Mouse (Mus musculus): ENCODE measurements at regions not wholly inside any gene's neighbourhood (a gene's known extent, or its start where the extent isn't known, plus 50 kb on each side); places are given as distances from the start of the nearest gene placed in this dataset.

DNA sequence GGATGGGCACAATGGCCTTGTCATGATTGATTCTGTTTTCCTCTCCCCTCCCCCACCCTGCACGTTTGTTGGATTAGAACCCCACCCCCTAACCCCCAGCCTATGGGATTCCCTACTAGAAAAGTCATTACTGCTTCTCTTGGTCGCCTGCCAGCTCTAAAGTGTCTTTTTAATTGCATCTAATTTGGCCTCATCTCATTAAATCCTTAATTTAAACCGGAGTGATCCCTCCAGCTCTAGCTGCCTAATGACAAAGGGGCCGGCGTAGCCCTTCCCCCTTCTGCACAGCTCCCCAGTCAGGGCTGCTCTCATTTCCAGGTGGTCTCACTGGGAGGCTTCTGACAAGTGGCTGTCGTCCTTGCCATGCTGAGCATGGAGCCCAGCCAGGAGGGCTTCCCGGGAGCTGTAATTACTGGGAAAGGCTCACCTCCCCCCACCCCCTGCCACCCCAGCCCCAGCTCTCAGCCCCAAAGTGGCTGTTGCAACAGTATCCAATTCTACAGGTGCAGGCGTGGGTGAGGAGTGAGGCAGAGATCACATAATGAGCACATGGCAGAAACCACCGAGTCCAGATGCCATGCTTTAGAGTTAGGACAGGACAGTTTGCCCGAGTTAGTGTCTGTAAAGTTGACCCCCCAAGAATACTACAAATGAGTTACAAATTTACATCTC, 84.8 kb upstream of the Aldh1b1 start:
- ATAC-seq (replicated peaks; ENCODE audit: poor library complexity): no peak

DNA sequence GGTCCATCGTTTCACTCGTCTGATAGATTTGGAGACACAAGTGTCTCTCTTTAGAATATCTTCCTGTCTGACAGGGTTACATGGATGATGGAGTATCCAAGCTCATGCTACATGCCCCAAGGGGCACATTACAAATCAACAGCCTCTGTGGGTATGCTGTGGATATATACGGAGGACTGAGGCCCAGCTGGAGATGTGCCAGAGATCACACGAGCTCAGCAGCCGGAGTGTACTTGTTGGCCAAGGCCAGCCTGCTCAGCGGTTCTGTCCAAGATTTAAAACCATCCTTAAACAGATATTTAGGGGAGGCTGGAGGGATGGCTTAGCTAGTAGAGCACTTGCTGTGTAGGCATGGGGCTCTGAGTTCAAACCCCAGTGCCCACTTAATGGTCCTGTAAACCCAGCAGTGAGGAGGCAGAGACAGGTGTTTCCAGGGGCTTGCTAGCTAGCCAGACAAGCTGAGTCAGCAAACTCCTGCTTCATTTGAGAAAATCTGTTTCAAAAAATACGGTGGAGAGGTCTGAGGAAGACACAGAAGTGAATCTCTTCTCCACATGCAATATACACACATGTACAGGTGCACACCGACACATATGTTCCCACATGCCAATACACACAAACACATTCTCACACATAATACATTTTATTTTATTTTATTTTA, 85.6 kb upstream of the Aldh1b1 start:
- no peak for ATAC-seq (replicated peaks; ENCODE audit: poor library complexity)

GRCm38 (mm10) chr4:45703997-45704396, 94.8 kb upstream of the Aldh1b1 start:
- no peak for ATAC-seq (replicated peaks; ENCODE audit: poor library complexity)

DNA sequence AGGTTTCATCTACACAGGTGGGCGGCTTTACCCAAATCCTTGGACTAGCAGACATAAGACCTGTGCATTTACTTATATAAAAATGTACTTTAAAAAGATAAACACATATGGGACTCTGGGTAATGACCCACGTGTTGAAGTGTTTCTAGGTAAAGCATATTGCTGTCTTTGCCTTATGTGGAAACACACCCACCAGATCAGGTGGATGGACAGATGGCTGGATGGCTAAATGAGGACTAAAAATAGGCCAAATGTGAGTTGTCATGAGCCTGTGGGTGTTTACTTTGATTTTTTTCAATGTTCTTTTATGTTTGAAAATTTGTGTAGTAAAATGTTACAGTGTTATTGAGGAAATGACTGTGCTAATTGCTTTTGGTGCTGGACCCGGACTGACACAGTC, 99.2 kb upstream of the Aldh1b1 start:
- ATAC-seq (replicated peaks; ENCODE audit: poor library complexity): no peak

- no peak for ATAC-seq (replicated peaks; ENCODE audit: poor library complexity)
Measured at GRCm38 (mm10) chr4:45695239-45695638, 103.6 kb upstream of the Aldh1b1 start.

DNA sequence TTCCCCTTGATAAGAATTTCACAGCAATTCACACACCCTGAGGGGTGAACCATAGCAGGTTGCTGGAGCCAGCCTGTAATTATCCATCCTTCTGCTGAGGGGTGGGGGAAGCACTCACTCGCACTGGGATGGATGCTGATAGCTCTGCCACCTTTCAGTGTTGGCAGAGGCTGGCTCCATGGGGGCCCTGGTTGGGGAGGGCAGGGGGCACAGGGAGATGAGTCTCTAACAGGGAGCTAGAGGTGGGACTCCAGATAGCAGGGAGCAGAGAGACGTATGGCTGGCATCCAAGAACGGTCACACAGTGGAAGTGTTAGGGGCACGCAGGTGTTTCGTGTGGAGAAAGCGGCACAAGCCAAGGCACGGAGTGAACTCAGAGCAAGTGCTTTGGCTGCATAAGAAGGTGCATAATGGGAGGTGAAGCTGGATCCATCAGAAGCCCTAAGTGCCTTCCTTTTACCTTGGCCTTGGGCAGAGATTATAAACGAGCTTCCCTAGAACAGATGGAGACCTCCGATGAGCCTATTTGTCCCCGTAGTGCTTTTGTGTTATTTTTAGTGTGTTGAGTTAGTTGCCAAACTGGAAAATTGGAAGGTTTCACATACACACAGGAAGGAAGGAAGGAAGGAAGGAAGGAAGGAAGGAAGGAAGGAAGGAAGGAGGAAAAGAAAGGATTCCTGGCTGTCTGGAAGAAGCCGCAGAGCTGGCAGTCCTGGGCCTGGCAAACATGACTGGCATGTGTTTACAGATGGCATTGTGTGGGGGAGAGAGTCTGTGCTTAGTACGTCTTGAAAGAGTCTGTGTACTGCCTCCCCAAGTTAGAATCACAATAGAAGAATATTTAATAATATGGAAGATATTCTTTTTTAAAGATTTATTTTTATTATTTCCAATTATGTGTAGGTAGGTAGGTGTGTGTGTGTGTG, 108.6 kb upstream of the Aldh1b1 start:
- no peak for ATAC-seq (replicated peaks; ENCODE audit: poor library complexity)

DNA sequence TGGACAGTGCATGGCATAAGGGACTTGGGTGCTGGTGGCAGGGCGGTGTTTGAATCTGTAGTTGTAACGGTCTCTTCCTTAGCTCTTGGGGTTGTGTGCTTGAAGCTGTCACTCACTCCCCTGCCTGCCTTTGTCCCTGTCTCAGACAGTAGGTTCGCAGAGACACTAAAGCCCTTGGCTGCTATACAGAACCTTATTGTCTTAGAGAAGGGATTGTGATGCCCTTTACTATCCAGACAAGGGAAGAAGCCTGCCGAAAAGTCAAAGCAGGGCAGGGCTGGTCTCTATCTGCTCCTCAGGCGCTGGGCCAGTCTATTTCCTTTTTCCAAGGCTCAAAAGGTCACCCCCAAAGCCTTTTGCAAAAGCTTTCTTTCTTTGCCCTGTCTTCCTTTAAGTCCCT, 109.2 kb upstream of the Aldh1b1 start:
- ATAC-seq (replicated peaks; ENCODE audit: poor library complexity): no peak

- ATAC-seq (replicated peaks; ENCODE audit: poor library complexity): no peak; the same call in 1 of the 2 replicates
Measured at GRCm38 (mm10) chr4:45688233-45688632, 110.6 kb upstream of the Aldh1b1 start.

DNA sequence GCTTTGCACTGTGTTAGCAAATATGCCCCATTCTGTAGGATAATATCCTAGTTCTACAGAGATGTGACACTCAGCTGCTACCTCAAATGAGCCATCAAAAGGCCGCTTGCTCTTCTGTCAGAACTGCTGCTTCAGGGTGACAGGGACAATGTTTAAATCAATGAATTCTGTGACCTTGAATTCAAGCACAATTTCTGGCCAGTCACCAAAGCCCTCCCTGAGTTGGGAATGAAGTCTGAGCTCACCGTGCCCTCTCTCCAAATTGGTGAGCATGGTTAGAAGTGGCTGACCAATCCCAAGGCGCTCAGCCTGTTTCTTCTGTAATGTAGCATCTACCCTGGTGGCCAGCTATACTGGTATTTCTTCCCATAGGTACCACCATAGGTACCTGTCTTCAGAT, 113.8 kb upstream of the Aldh1b1 start:
- no peak for ATAC-seq (replicated peaks; ENCODE audit: poor library complexity)

GRCm38 (mm10) chr4:45683205-45683604, 115.6 kb upstream of the Aldh1b1 start:
- ATAC-seq (replicated peaks; ENCODE audit: poor library complexity): no peak

GRCm38 (mm10) chr4:45682746-45683145, 116.1 kb upstream of the Aldh1b1 start:
- no peak for ATAC-seq (replicated peaks; ENCODE audit: poor library complexity)

GRCm38 (mm10) chr4:45676137-45676536, 122.7 kb upstream of the Aldh1b1 start:
- no peak for ATAC-seq (replicated peaks; ENCODE audit: poor library complexity)

DNA sequence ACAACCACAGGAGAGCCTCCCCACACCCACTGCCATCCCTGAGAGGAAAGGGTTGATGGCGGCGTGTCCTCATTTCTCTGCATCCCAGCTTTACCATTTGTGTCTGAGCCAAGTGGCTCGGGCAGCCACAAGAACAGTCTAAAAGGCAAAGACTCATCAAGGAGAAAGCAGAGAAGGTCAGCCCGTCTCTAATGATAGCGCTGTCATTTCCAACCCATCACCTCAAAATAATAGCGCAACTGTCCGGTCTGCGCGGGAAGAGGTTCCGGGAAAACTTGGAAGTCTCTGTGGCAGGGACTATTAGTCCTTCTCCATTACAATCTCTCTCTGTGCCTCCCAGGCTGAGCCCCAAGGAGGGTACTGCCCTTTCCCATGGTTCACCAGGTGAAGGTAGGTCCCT, 124.5 kb upstream of the Aldh1b1 start:
- no peak for ATAC-seq (replicated peaks; ENCODE audit: poor library complexity)

DNA sequence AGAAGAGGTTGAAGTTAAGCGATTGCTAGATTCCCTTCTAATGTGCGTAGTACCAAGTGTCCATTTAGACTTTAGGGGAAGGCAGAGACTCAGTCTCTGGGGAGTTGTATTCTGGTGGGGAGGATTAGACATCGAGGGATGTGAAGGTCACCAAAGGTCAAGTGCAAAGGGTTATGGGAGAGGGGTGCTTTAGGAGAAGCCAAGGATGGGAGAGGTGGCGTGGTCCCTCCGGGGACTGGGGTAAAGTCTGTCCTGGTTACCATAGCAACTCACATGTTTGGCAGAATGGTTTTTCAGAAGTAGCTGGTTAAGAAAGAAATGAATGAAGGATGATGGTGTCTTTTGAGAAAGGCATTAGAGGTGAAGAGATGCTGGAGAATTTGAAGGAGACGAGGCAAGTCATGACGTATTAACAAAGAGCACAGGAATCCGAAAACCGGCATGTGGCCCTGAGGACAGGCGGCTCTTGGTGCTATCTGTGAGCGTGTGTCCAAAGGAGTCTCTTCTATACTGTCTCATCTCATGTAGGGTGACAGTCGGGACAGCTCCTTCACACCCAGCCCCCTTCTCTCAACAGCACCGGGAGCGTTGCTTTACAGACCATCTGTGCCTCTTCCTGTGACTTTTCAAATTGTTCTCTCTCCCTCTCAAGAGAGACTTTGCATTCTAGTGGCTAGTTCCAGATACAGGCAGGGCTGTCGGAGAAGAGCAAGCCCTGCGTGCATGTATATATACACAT, 125.6 kb upstream of the Aldh1b1 start:
- no peak for ATAC-seq (replicated peaks; ENCODE audit: poor library complexity)

- no peak for ATAC-seq (replicated peaks; ENCODE audit: poor library complexity)
Measured at GRCm38 (mm10) chr4:45672262-45673076, 126.4 kb upstream of the Aldh1b1 start.

GRCm38 (mm10) chr4:45664372-45664771, 132.1 kb upstream of the Shb start:
- ATAC-seq (replicated peaks; ENCODE audit: poor library complexity): no peak

DNA sequence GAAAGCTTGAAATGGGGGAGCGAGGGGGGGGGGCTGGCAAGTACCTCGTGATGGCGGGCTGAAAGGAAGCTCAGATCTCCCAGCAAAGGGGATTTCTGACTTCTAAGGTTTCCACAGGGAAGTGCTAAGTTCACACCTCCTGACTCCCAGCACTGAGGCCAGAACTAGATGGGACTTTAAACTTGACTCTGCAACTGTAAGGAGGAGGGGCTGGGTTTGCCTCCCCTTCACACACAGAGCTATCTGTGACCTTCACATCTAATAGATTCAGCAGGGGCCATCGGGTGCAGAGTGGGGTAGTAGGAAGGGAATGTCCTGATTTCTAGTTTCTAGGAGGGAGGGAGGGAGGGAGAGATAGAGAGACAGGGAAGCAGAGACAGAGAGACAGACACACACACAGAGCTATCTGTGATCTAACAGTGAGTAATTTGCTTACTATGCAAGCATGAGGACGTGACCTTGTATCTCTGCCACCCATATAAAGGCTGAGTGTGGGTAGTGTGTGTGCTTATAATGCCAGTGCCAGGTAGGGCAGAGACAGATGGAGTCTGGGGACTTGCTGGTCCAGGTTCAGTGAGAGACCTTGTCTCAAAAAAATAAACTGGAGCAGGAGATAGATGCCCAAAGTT, 125.2 kb upstream of the Shb start:
- no peak for ATAC-seq (replicated peaks; ENCODE audit: poor library complexity)

DNA sequence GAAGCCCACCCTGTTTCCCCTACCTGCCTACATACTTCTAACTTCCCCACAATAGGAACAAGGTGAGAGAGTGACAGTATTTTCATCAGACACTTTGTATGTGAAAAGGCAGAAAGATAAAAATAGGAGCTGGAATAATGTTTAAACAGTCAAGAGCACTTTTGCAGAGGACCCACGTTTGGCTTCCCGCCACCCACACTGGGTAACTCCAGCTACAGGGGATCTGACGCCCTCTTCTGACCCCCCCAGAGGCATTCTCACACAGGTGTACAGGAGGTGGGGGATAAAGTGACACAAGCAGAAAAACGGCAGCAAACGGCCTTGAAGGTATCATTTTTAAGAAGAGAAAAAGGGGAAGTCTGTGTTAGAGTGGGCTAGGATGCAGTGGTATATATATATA, 123.5 kb upstream of the Shb start:
- ATAC-seq (replicated peaks; ENCODE audit: poor library complexity): no peak

GRCm38 (mm10) chr4:45654804-45655155, 122.5 kb upstream of the Shb start:
- no peak for ATAC-seq (replicated peaks; ENCODE audit: poor library complexity)
